Mouse (Mus musculus) heart, embryonic 14.5 days (tissue): ENCODE results near the gene Tgfb1. TPM values are rescaled to one million over a fixed set of nuclear protein-coding genes. Genes with fewer than 3 reads are reported as not detected.

ENCODE experiments used
- ATAC-seq: fragments of 200-750 bp; cut with Nextera tagmentation; 2 replicates; pipeline ENCODE4 v1.8.0; 2017; ENCODE audit warnings: low read depth, moderate TSS enrichment; ENCODE audit not compliant: insufficient number of reproducible peaks, insufficient read depth, low FRiP score
- H3K27ac ChIP-seq, 2 experiments: fragments of 200-500 bp in 1 of 2; fragments of 300-500 bp in 1 of 2; sonication (generic) in 1 of 2; replicated peaks in 1 of 2; 2 replicates each; pipeline ENCODE4 v1.5.1; 2012 to 2014; ENCODE audit warnings: low read depth in 2 of 2, low read length in 2 of 2, control low read depth in 1 of 2, mild to moderate bottlenecking in 1 of 2, mixed read lengths in 1 of 2; ENCODE audit not compliant: control insufficient read depth in 1 of 2, insufficient read depth in 1 of 2
- H3K27me3 ChIP-seq: fragments of 300-500 bp; sonication (generic); 2 replicates; pipeline ENCODE4 v1.6.1; 2014; ENCODE audit warnings: mild to moderate bottlenecking, low read length, control low read depth; ENCODE audit not compliant: control insufficient read depth, insufficient read depth
- H3K36me3 ChIP-seq: fragments of 300-500 bp; sonication (generic); 2 replicates; pipeline ENCODE4 v1.6.1; 2014; ENCODE audit warnings: mild to moderate bottlenecking, control low read depth, low read length, mixed read lengths; ENCODE audit not compliant: control insufficient read depth, insufficient read depth
- H3K4me1 ChIP-seq, 2 experiments: fragments of 200-500 bp in 1 of 2; fragments of 300-500 bp in 1 of 2; sonication (generic) in 1 of 2; 2 replicates each; pipeline ENCODE4 v1.6.1; 2012 to 2014; ENCODE audit warnings: low read length in 2 of 2, control low read depth in 1 of 2, mixed read lengths in 1 of 2; ENCODE audit not compliant: control insufficient read depth in 2 of 2, insufficient read depth in 2 of 2
- H3K4me2 ChIP-seq: fragments of 300-500 bp; sonication (generic); 2 replicates; pipeline ENCODE4 v1.6.1; 2014; ENCODE audit warnings: mild to moderate bottlenecking, low read length
- H3K4me3 ChIP-seq, 2 experiments: fragments of 200-500 bp in 1 of 2; fragments of 300-500 bp in 1 of 2; sonication (generic) in 1 of 2; 2 replicates each; pipeline ENCODE4 v1.5.1; 2012 to 2014; ENCODE audit warnings: low read length in 2 of 2, mild to moderate bottlenecking in 2 of 2, control low read depth in 1 of 2, low read depth in 1 of 2, moderate library complexity in 1 of 2; ENCODE audit not compliant: control insufficient read depth in 1 of 2, insufficient read depth in 1 of 2
- H3K9ac ChIP-seq: fragments of 300-500 bp; sonication (generic); 2 replicates; pipeline ENCODE4 v1.6.1; 2014; ENCODE audit warnings: mild to moderate bottlenecking, low read length
- H3K9me3 ChIP-seq: fragments of 300-500 bp; sonication (generic); 2 replicates; pipeline ENCODE4 v1.6.1; 2016; ENCODE audit warnings: low read length, control low read depth; ENCODE audit not compliant: control insufficient read depth
- WGBS: fragments of 180-500 bp; shearing (Covaris S2); extraction: QIAGEN DNeasy Blood & Tissue Kit; methylation state at CpG from one replicate; pipeline ENCODE4 v1.1.7; 2014; 5-methylcytosine and 5-hydroxymethylcytosine counted together
- polyA plus RNA-seq: library from polyadenylated mRNA; unstranded; fragments of >200 nt; fragmentation: Nextera tagmentation; extraction: Ambion mirVana; gene quantifications from 2 replicates; pipeline ENCODE4 v1.2.1, GENCODE M21; 2014

Tgfb1 gene
- polyA plus RNA-seq, 1 experiment from 2014 or later: 4.5 TPM

- peak overlapping the region in 1 of 2 experiments; percentile 18; a peak in 1 of 4 replicates for H3K27ac ChIP-seq
- H3K36me3 ChIP-seq: no peaks in the 10 kb centered on the region
- H3K9ac ChIP-seq: no peak overlapping the region
- 43% methylated on average over 7 of the region's 7 CpGs for WGBS
- H3K4me1 ChIP-seq: peaks cover 11 to 24% of the 10 kb centered on the region in 2 experiments
- H3K4me3 ChIP-seq: no peak overlapping the region
- H3K4me2 ChIP-seq: no peak overlapping the region
- ATAC-seq: no peak
- no peaks in the 10 kb centered on the region for H3K9me3 ChIP-seq
- no peaks in the 10 kb centered on the region; the same call in 1 of the 2 replicates for H3K27me3 ChIP-seq
Measured at GRCm38 (mm10) chr7:25683474-25684180, 3.2 kb upstream of the Tgfb1 start.

GRCm38 (mm10) chr7:25684659-25685058 lies 2.1 kb upstream of the Tgfb1 start:
- Histone ChIP-seq H3K4me2 (no peak overlapping the region), H3K27me3 (no peaks in the 10 kb centered on the region), H3K36me3 (no peaks in the 10 kb centered on the region), H3K27ac (no peak overlapping the region), H3K9ac (no peak overlapping the region), H3K4me3 (no peak overlapping the region), H3K9me3 (no peaks in the 10 kb centered on the region), H3K4me1 (peaks cover 11 to 25% of the 10 kb centered on the region in 2 experiments)
- ATAC-seq: no peak
- WGBS: 82% methylated on average over 6 of the region's 6 CpGs

GRCm38 (mm10) chr7:25685926-25686470 lies 804 bp upstream of the Tgfb1 start:
- Histone ChIP-seq H3K4me1 (peaks cover 11 to 19% of the 10 kb centered on the region in 2 experiments), H3K27me3 (no peaks in the 10 kb centered on the region), H3K9ac (no peak overlapping the region), H3K9me3 (no peaks in the 10 kb centered on the region), H3K4me3 (peak overlapping the region; percentile 67 to 73; a peak in 3 of 4 replicates), H3K36me3 (no peaks in the 10 kb centered on the region), H3K4me2 (peak overlapping the region; percentile 98), H3K27ac (no peak overlapping the region)
- 69% methylated on average over 21 of the region's 21 CpGs for WGBS
- ATAC-seq: no peak

- no peaks in the 10 kb centered on the region for H3K27me3 ChIP-seq
Measured at GRCm38 (mm10) chr7:25687811-25688401, 1.1 kb downstream of the Tgfb1 start.

GRCm38 (mm10) chr7:25688810-25689586 lies 2.2 kb downstream of the Tgfb1 start:
- Histone ChIP-seq H3K4me2 (peak overlapping the region; percentile 98), H3K27ac (peak overlapping the region; percentile 26 to 80), H3K9ac (peak overlapping the region; percentile 76), H3K4me1 (peaks cover 7 to 13% of the 10 kb centered on the region in 2 experiments), H3K27me3 (no peaks in the 10 kb centered on the region), H3K36me3 (no peaks in the 10 kb centered on the region), H3K4me3 (peak overlapping the region; percentile 67 to 73), H3K9me3 (no peaks in the 10 kb centered on the region)
- under 1% methylated on average over 43 of the region's 52 CpGs for WGBS
- peak; percentile 71 for ATAC-seq

More at GRCm38 (mm10) chr7:25687811-25688401, 1.1 kb downstream of the Tgfb1 start:
- peak overlapping the region; percentile 98 for H3K4me2 ChIP-seq
- peaks cover 9 to 13% of the 10 kb centered on the region in 2 experiments for H3K4me1 ChIP-seq
- H3K4me3 ChIP-seq: peak overlapping the region; percentile 67 to 73
- WGBS: under 1% methylated on average over 46 of the region's 47 CpGs
- H3K9ac ChIP-seq: peak overlapping the region; percentile 76
- H3K9me3 ChIP-seq: no peaks in the 10 kb centered on the region
- ATAC-seq: no peak
- H3K27ac ChIP-seq: peak overlapping the region; percentile 52 to 80; a peak in 3 of 4 replicates
- no peaks in the 10 kb centered on the region for H3K36me3 ChIP-seq

GRCm38 (mm10) chr7:25689603-25690021 lies 2.8 kb downstream of the Tgfb1 start:
- peaks cover 7 to 13% of the 10 kb centered on the region in 2 experiments for H3K4me1 ChIP-seq
- H3K9ac ChIP-seq: peak overlapping the region; percentile 76
- WGBS: 7% methylated on average over 12 of the region's 12 CpGs
- H3K4me2 ChIP-seq: peak overlapping the region; percentile 98
- H3K27me3 ChIP-seq: no peaks in the 10 kb centered on the region
- ATAC-seq: no peak
- H3K27ac ChIP-seq: peak overlapping the region in 1 of 2 experiments; percentile 80; a peak in 2 of 4 replicates
- 0 out of 2 replicates have a peak, but pooled peaks cover 1% of the 10 kb centered on the region for H3K36me3 ChIP-seq
- no peaks in the 10 kb centered on the region for H3K9me3 ChIP-seq
- H3K4me3 ChIP-seq: peak overlapping the region; percentile 67 to 73

GRCm38 (mm10) chr7:25690051-25690450 lies 3.2 kb downstream of the Tgfb1 start:
- ATAC-seq: no peak
- H3K4me3 ChIP-seq: peak overlapping the region in 1 of 2 experiments; percentile 67; a peak in 3 of 4 replicates
- WGBS: 30% methylated on average over 5 of the region's 5 CpGs
- H3K4me2 ChIP-seq: peak overlapping the region; percentile 98
- H3K27me3 ChIP-seq: no peaks in the 10 kb centered on the region
- H3K27ac ChIP-seq: peak overlapping the region in 1 of 2 experiments; percentile 80; a peak in 2 of 4 replicates
- H3K4me1 ChIP-seq: peaks cover 7 to 13% of the 10 kb centered on the region in 2 experiments
- H3K9ac ChIP-seq: no peak overlapping the region
- H3K9me3 ChIP-seq: no peaks in the 10 kb centered on the region
- peaks cover 5% of the 10 kb centered on the region; the same call in 1 of the 2 replicates for H3K36me3 ChIP-seq
